Mouse (Mus musculus): ENCODE results near the gene Tnnt1. TPM values are rescaled to one million over a fixed set of nuclear protein-coding genes. Genes with fewer than 3 reads are reported as not detected.

Tnnt1 gene
- polyA plus RNA-seq, 1 experiment from 2014 or later = 6.3 TPM

DNA sequence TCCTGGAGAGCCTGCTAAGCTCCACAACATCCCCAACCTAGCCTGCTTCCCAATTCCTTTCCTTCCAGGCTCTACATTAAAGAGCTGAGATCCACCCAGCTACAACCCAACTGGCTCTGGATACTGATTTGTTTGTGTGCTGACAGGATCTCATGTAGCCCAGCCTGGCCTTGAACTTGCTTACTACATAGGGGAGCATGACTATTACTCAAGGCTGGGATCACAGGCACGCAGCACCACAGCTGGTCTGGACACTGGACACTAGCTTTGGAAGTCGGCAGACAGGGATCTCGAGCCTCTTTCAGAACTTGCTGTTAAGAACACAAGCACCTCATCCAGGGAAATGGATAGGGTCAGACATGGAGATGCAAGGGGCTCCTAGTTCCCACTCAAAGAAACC, 19.7 kb downstream of the Tnnt1 start:
- Histone ChIP-seq H3K27me3 (ENCODE audit: insufficient read depth, low read length) (no peaks in the 10 kb centered on the region), H3K4me2 (no peak overlapping the region), H3K9ac (no peak overlapping the region), H3K4me1 (ENCODE audit: insufficient read depth) (peaks cover 12% of the 10 kb centered on the region), H3K27ac (ENCODE audit: low read depth) (no peak overlapping the region), H3K4me3 (ENCODE audit: low read depth, low read length) (no peak overlapping the region), H3K36me3 (ENCODE audit: insufficient read depth) (peaks cover 49% of the 10 kb centered on the region), H3K9me3 (ENCODE audit: low read depth, low read length) (no peaks in the 10 kb centered on the region)
- DNase-seq (no peak), ATAC-seq (ENCODE audit: insufficient read depth) (no peak)
- TF ChIP-seq CTCF (IDR thresholded peaks at IDR 0.05; ENCODE audit: low read depth) = no peak
- WGBS = 91% methylated on average over 3 of the region's 3 CpGs

DNA sequence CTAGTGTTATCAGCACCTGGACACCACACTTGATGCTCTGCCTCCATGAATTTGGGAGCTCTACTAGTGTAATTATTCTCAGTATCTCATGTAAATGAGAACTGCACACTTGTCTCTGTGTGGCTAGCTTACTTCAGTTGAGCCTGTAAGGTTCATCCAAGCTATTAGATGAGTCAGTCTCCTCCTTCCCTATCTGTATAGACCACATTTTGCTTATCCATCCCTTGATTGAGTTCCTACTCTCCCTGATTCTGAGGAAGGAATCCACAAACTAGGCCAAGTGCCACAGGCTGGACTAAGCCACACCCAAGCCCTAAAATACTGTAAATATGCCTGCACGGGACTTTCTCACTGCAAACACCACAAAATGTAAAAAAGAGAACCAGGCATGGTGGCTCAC, 22.2 kb downstream of the Tnnt1 start:
- Histone ChIP-seq H3K4me3 (ENCODE audit: low read depth, low read length) (no peak overlapping the region), H3K27ac (ENCODE audit: low read depth) (no peak overlapping the region), H3K9me3 (ENCODE audit: low read depth, low read length) (no peaks in the 10 kb centered on the region), H3K36me3 (ENCODE audit: insufficient read depth) (peaks cover 59% of the 10 kb centered on the region), H3K4me2 (no peak overlapping the region), H3K4me1 (ENCODE audit: insufficient read depth) (peaks cover 5% of the 10 kb centered on the region; the same call in 1 of the 2 replicates), H3K9ac (no peak overlapping the region), H3K27me3 (ENCODE audit: insufficient read depth, low read length) (no peaks in the 10 kb centered on the region)
- WGBS = 75% methylated on average over 1 of the region's 1 CpGs
- no peak for ATAC-seq (ENCODE audit: insufficient read depth)
- no peak for TF ChIP-seq CTCF (IDR thresholded peaks at IDR 0.05; ENCODE audit: low read depth)
- no peak for DNase-seq

GRCm38 (mm10) chr7:4492284-4493224, 23.6 kb downstream of the Tnnt1 start:
- H3K4me3 ChIP-seq (ENCODE audit: low read depth, low read length) = no peak overlapping the region
- 82% methylated on average over 13 of the region's 13 CpGs for WGBS
- no peaks in the 10 kb centered on the region for H3K4me1 ChIP-seq (ENCODE audit: insufficient read depth)
- DNase-seq (peak; percentile 37), ATAC-seq (ENCODE audit: insufficient read depth) (no peak; the same call in 1 of the 2 replicates)
- no peak overlapping the region for H3K4me2 ChIP-seq
- no peak overlapping the region; the same call in 1 of the 2 replicates for H3K9ac ChIP-seq
- no peak overlapping the region for H3K27ac ChIP-seq (ENCODE audit: low read depth)
- H3K36me3 ChIP-seq (ENCODE audit: insufficient read depth) = peaks cover 71% of the 10 kb centered on the region
- no peaks in the 10 kb centered on the region for H3K9me3 ChIP-seq (ENCODE audit: low read depth, low read length)
- TF ChIP-seq CTCF (IDR thresholded peaks at IDR 0.05; ENCODE audit: low read depth) = no peak
- H3K27me3 ChIP-seq (ENCODE audit: insufficient read depth, low read length) = no peaks in the 10 kb centered on the region

DNA sequence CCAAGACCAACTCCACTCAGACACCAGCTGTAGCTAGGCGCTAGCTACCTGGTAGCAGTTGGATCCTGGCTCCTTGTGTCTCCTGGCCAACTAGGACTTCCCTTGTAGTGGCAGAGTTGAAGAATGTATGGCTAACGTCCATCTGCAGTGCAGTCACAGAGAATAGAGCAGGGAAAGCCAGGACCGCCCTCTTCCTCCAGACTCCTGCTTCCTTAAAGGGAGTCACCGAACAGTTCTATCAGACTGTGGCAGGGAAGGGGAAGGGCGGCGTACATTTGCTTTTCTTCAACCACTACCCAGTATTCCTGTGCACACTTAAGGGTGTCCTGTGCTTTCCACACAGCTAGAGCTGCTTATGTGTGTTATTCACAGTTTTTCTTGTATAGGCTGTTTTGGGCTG, 24.9 kb downstream of the Tnnt1 start:
- no peak for TF ChIP-seq CTCF (IDR thresholded peaks at IDR 0.05; ENCODE audit: low read depth)
- H3K27ac ChIP-seq (ENCODE audit: low read depth) = no peak overlapping the region
- no peak for ATAC-seq (ENCODE audit: insufficient read depth)

GRCm38 (mm10) chr7:4482281-4482680, 33.9 kb downstream of the Tnnt1 start:
- H3K4me3 ChIP-seq (ENCODE audit: low read depth, low read length) = no peak overlapping the region
- H3K4me2 ChIP-seq = no peak overlapping the region
- no peaks in the 10 kb centered on the region for H3K27me3 ChIP-seq (ENCODE audit: insufficient read depth, low read length)
- no peaks in the 10 kb centered on the region for H3K9me3 ChIP-seq (ENCODE audit: low read depth, low read length)
- H3K9ac ChIP-seq = no peak overlapping the region
- WGBS = 82% methylated on average over 12 of the region's 12 CpGs
- ATAC-seq (ENCODE audit: insufficient read depth) = no peak
- peaks cover 6% of the 10 kb centered on the region for H3K4me1 ChIP-seq (ENCODE audit: insufficient read depth)
- no peak for DNase-seq
- TF ChIP-seq CTCF (IDR thresholded peaks at IDR 0.05; ENCODE audit: low read depth) = no peak
- peaks cover 64% of the 10 kb centered on the region for H3K36me3 ChIP-seq (ENCODE audit: insufficient read depth)
- H3K27ac ChIP-seq (ENCODE audit: low read depth) = no peak overlapping the region

More for the DNA sequence above, 24.9 kb downstream of the Tnnt1 start:
- no peak for DNase-seq
- Histone ChIP-seq H3K4me1 (ENCODE audit: insufficient read depth) (no peaks in the 10 kb centered on the region), H3K36me3 (ENCODE audit: insufficient read depth) (peaks cover 70% of the 10 kb centered on the region), H3K27me3 (ENCODE audit: insufficient read depth, low read length) (no peaks in the 10 kb centered on the region), H3K4me3 (ENCODE audit: low read depth, low read length) (no peak overlapping the region), H3K9ac (no peak overlapping the region), H3K9me3 (ENCODE audit: low read depth, low read length) (no peaks in the 10 kb centered on the region), H3K4me2 (no peak overlapping the region)
- 75% methylated on average over 6 of the region's 6 CpGs for WGBS

- Histone ChIP-seq H3K4me3 (ENCODE audit: low read depth, low read length) (no peak overlapping the region), H3K9ac (no peak overlapping the region), H3K27ac (ENCODE audit: low read depth) (peak overlapping the region; percentile 95; the same call in 1 of the 2 replicates)
Observed at GRCm38 (mm10) chr7:4479674-4480073, 36.5 kb downstream of the Tnnt1 start.

DNA sequence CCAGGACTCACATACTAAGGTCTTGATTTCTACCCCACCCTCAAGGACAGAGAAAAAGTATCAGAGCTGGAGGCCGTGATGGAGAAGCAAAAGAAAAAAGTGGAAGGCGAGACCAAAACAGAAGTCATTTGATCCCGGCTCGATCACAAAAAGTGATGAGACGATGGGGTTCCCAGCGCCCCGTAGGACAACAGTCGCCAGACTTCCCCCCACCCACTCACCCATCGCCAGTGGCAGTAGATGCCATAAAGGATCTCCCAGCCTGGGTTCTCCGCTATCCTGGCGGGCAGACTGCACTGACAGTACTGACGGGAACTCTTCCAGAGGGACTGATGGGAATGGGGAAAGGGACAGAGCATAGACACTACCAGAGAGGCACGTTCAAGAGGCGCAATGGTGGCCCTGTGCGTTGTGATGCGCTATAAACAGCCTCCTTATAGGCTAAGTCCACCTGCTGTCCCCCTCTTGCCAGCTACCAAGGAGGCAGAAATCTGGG, 37.3 kb downstream of the Tnnt1 start:
- Histone ChIP-seq H3K36me3 (ENCODE audit: insufficient read depth) (peaks cover 32% of the 10 kb centered on the region), H3K9me3 (ENCODE audit: low read depth, low read length) (no peaks in the 10 kb centered on the region), H3K9ac (peak overlapping the region; percentile 56), H3K27me3 (ENCODE audit: insufficient read depth, low read length) (peaks cover 4% of the 10 kb centered on the region), H3K4me3 (ENCODE audit: low read depth, low read length) (peak overlapping the region; percentile 47), H3K4me1 (ENCODE audit: insufficient read depth) (peaks cover 6% of the 10 kb centered on the region), H3K27ac (ENCODE audit: low read depth) (peak overlapping the region; percentile 95), H3K4me2 (peak overlapping the region; percentile 88)
- WGBS = 2% methylated on average over 16 of the region's 16 CpGs
- no peak for TF ChIP-seq CTCF (IDR thresholded peaks at IDR 0.05; ENCODE audit: low read depth)
- ATAC-seq (ENCODE audit: insufficient read depth) (peak; percentile 7; the same call in 1 of the 2 replicates), DNase-seq (peak; percentile 24)

More at GRCm38 (mm10) chr7:4479674-4480073, 36.5 kb downstream of the Tnnt1 start:
- peaks cover 40% of the 10 kb centered on the region for H3K36me3 ChIP-seq (ENCODE audit: insufficient read depth)
- 19% methylated on average over 6 of the region's 6 CpGs for WGBS
- peak; percentile 74 for TF ChIP-seq CTCF (IDR thresholded peaks at IDR 0.05; ENCODE audit: low read depth)
- H3K4me2 ChIP-seq = peak overlapping the region; percentile 88
- DNase-seq (peak; percentile 72), ATAC-seq (ENCODE audit: insufficient read depth) (no peak)
- H3K27me3 ChIP-seq (ENCODE audit: insufficient read depth, low read length) = no peaks in the 10 kb centered on the region
- peaks cover 6% of the 10 kb centered on the region for H3K4me1 ChIP-seq (ENCODE audit: insufficient read depth)
- H3K9me3 ChIP-seq (ENCODE audit: low read depth, low read length) = no peaks in the 10 kb centered on the region

Measured in lung, embryonic 14.5 days (tissue).